Mouse (Mus musculus) testis, adult 2 months (tissue): ENCODE data around the gene Pop5.

Source experiments
- CTCF ChIP-seq: fragments of 200-500 bp; IDR thresholded peaks from 2 replicates; pipeline ENCODE4 v1.5.1; 2012; ENCODE audit warnings: low read depth, mild to moderate bottlenecking, inconsistent platforms, low read length, moderate library complexity; ENCODE audit not compliant: control insufficient read depth, insufficient read depth, insufficient replicate concordance
- POLR2A ChIP-seq: fragments of 200-500 bp; IDR thresholded peaks from 2 replicates; pipeline ENCODE4 v1.6.1; 2012; ENCODE audit warnings: low read depth, mild to moderate bottlenecking, inconsistent platforms, low read length, moderate library complexity; ENCODE audit not compliant: control insufficient read depth

- TF ChIP-seq CTCF = no peak
- TF ChIP-seq POLR2A = peak; percentile 79; the same call in 1 of the 2 replicates
Observed at GRCm38 (mm10) chr5:115220931-115221640, 14.6 kb upstream of the Pop5 start.
